Mouse (Mus musculus): ENCODE results near the gene Rhox4g. TPM values are rescaled to one million over a fixed set of nuclear protein-coding genes. Genes with fewer than 3 reads are reported as not detected.
"Not testable (repeated sequence)": the region's sequence is repeated elsewhere in the genome, so short reads cannot be mapped to it uniquely, and the experiment has no call there.

The Rhox4g gene
- not detected for total RNA-seq (2021)
- long read RNA-seq, experiment 1: 0 reads
- long read RNA-seq, experiment 2: 0 reads

DNA sequence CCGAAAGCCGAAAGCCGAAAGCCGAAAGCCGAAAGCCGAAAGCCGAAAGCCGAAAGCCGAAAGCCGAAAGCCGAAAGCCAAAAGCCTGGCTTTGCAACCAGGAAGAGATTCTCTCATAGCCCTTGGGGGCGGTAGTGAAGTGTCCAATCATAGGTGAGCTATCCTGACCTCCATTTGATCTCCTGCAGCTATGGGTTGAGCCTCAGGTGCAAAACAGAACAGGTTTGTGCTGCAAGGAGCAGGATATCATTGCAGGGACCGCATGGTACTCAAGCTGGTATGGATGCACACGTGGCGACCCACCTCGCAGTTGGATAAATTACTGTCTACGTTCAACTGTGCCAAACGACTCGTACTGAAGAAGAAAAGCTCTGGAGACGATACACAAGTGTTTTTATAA lies at the start of gene Rhox4g:
Gene Rhox4g, minus strand, starts transcription at position 101 of the 400 bp plus-strand sequence.
- DNase-seq: not testable (repeated sequence)

DNA sequence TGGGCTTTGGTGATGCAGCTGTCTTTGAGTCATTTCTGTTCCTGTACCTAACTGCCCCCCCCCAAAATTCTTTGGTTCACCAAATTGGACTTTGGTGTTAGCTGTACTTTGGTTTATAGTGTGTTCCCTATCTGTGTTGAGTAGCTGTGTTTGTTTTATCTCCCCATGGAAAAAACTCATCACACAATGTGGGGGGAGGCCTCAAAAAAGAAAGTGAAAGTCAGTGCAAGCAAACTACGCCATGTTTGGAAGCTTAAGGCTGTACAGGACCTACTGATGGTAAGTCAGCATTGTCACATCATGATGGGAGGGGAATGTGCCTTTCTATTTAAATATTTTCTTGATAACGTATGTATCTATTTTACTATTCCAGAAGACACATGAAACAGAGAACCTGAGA lies 41.1 kb upstream of the Rhox4g start:
- no peak for DNase-seq

DNA sequence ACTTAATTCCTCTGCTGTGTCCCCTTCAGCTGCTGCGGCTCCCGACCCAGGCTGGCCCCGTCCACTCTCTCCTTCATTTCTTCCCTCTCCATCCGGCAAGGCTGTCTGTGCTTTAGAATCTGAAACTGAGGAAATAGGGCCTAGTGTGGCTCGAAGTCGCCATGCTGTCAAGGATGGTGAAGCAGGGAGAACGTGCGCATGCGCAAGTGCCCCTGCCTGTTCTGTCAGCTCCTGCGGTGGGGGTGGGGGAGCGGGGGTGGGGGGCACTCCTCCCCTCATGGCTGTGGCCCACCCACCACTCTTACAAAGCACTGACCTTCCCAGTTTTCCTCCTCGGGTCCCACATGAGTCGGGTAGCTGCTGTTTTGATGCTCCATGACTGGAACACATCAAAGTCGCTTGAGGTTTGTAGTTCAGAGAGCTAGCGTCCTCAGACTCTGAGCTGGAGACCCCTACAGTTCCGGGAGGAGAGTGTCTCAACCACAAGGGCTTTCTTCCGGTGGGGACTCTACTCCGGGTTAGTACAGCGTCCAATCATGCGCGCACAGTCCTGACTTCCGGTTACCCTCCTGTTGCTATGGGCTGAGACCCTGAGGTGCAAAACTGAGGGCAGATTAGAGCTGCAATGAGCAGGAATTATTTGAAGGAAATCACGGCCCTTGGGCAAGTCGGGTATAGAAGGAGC lies 32.0 kb upstream of the Rhox4g start:
- no peak for DNase-seq

GRCm38 (mm10) chrX:37673177-37673576 lies 22.1 kb upstream of the Rhox4g start, which contains the start of gene Rhox2h:
TSS of gene Rhox2h (minus strand) at chrX:37673277.
- DNase-seq: not testable (repeated sequence)

DNA sequence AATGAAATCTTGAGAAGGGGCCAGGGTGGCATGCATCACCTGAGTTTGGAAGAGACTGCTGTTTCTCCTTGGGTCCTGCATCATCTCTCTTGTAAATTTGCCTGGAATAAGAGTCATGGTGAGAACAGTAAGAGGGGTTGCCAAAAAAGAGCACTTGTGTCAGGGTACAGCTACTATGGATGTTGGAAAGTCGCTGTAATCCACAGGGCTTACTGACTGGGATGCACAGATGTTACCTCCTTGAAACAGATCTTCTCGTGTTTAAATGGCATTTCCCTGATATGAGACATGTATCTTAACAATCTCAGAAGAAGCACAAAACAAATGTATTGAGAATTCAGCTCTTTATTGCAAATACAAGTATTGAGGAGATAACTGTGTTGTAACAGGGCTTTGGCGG lies 17.5 kb upstream of the Rhox4g start, which contains the start of gene Rhox3h:
Gene Rhox3h, minus strand, starts transcription at position 101 of the 400 bp plus-strand sequence.
- not testable (repeated sequence) for DNase-seq

- not testable (repeated sequence) for DNase-seq
Observed at GRCm38 (mm10) chrX:37643370-37643769, 7.8 kb downstream of the Rhox4g start, which contains the start of gene Rhox2g. TSS of gene Rhox2g (minus strand) at chrX:37643470.

- not testable (repeated sequence) for DNase-seq
Observed at GRCm38 (mm10) chrX:37628512-37628911, 22.6 kb downstream of the Rhox4g start, which contains the start of gene Rhox3g. TSS of gene Rhox3g (minus strand) at chrX:37628612.

DNA sequence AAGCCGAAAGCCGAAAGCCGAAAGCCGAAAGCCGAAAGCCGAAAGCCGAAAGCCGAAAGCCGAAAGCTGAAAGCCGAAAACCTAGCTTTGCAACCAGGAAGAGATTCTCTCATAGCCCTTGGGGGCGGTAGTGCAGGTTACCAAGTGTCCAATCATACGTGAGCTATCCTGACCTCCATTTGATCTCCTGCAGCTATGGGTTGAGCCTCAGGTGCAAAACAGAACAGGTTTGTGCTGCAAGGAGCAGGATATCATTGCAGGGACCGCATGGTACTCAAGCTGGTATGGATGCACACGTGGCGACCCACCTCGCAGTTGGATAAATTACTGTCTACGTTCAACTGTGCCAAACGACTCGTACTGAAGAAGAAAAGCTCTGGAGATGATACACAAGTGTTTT lies 43.5 kb downstream of the Rhox4g start, which contains the start of gene Rhox4f:
Gene Rhox4f, minus strand, starts transcription at position 101 of the 400 bp plus-strand sequence.
- DNase-seq: not testable (repeated sequence)

Other genes with a start within 250 kb of the Rhox4g start
- not detected for gene Rhox2b, start 239.3 kb downstream of the Rhox4g start, total RNA-seq (2021)
- gene Rhox4b, start 218.8 kb downstream of the Rhox4g start, total RNA-seq (2021): not detected
- not detected for gene Rhox2c, start 197.6 kb downstream of the Rhox4g start, total RNA-seq (2021)
- not detected for gene Rhox3c, start 192.7 kb downstream of the Rhox4g start, total RNA-seq (2021)
- not detected for gene Rhox4c, start 171.0 kb downstream of the Rhox4g start, total RNA-seq (2021)
- not detected for gene Rhox2d, start 157.9 kb downstream of the Rhox4g start, total RNA-seq (2021)
- gene Rhox4d, start 137.0 kb downstream of the Rhox4g start, total RNA-seq (2021): not detected
- gene Rhox2e, start 120.9 kb downstream of the Rhox4g start, total RNA-seq (2021): not detected
- gene Rhox3e, start 109.3 kb downstream of the Rhox4g start, total RNA-seq (2021): under 1 TPM in 1 of 2 experiments, not detected in 1; 0.52 TPM
- not detected for gene Rhox4e, start 93.9 kb downstream of the Rhox4g start, total RNA-seq (2021)
- gene Rhox2f, start 79.9 kb downstream of the Rhox4g start, total RNA-seq (2021): not detected
- gene Rhox3f, start 70.3 kb downstream of the Rhox4g start, total RNA-seq (2021): not detected
- not detected for gene Rhox4f, start 43.6 kb downstream of the Rhox4g start, total RNA-seq (2021)
- not detected for gene Rhox3g, start 22.7 kb downstream of the Rhox4g start, total RNA-seq (2021)
- not detected for gene Rhox2g, start 7.9 kb downstream of the Rhox4g start, total RNA-seq (2021)
- gene Rhox3h, start 17.4 kb upstream of the Rhox4g start, total RNA-seq (2021): not detected
- not detected for gene Rhox2h, start 21.9 kb upstream of the Rhox4g start, total RNA-seq (2021)
- not detected for gene Rhox5, start 153.5 kb upstream of the Rhox4g start, total RNA-seq (2021)
- not detected for gene Rhox6, start 175.6 kb upstream of the Rhox4g start, total RNA-seq (2021)
- not detected for gene Rhox7a, start 180.4 kb upstream of the Rhox4g start, total RNA-seq (2021)
- gene Rhox8, start 227.6 kb upstream of the Rhox4g start, total RNA-seq (2021): not detected
- not detected for gene Rhox7b, start 245.9 kb upstream of the Rhox4g start, total RNA-seq (2021)

Data from gastrocnemius, postnatal 10 days (tissue).